Mouse (Mus musculus) Patski (cell line): Measurements from ENCODE around the gene Gm43638. TPM values are rescaled to one million over a fixed set of nuclear protein-coding genes. Genes with fewer than 3 reads are reported as not detected.
A peak's percentile ranks its signal among the peaks of the same experiment; 100 is the strongest.
"Not testable (repeated sequence)": the region's sequence is repeated elsewhere in the genome, so short reads cannot be mapped to it uniquely, and the experiment has no call there.

Source experiments
- ATAC-seq: fragments of 100-300 bp; one replicate; pipeline ENCODE4 v1.8.0; 2021
- CTCF ChIA-PET: fragments of 350-600 bp; sonication (Branson Sonifier 250); formaldehyde crosslinking; loops from one replicate; lab custom pipeline; 2022; ENCODE audit warnings: inconsistent platforms; lab: Charles Lee
- POLR2A ChIA-PET: fragments of 350-600 bp; sonication (Branson Sonifier 250); formaldehyde crosslinking; loops from one replicate; lab custom pipeline; 2022; ENCODE audit warnings: antibody characterized with exemption, inconsistent platforms; lab: Charles Lee
- DNase-seq: peaks from one replicate; pipeline ENCODE4 v3.0.0-alpha.2; 2011; ENCODE audit warnings: low read depth, low spot score
- H3K27me3 ChIP-seq: fragments of 371-371 bp; one replicate; pipeline ENCODE4 v1.5.1; 2021
- CTCF ChIP-seq: fragments of 100-300 bp; IDR thresholded peaks from one replicate; pipeline ENCODE4 v1.5.1; 2021
- in situ Hi-C: fragments of 300-500 bp; cut with MboI; formaldehyde crosslinking; loops from 3 replicates; pipeline ENCODE4 v1.11.1; 2018; ENCODE audit warnings: low pct_unique_long_range_greater_than_20kb, mixed read lengths
- polyA plus RNA-seq: library from polyadenylated mRNA; unstranded; gene quantifications from one replicate; pipeline ENCODE4 v1.2.3, GENCODE M21; 2021

Gene Gm43638
- polyA plus RNA-seq, 1 experiment from 2014 or later = not detected

GRCm38 (mm10) chr5:87457701-87458100 lies 28.9 kb downstream of the Gm43638 start:
- POLR2A ChIA-PET = no interaction called here
- no peak for TF ChIP-seq CTCF
- CTCF ChIA-PET = no interaction called here
- ATAC-seq = no peak
- DNase-seq = no peak
- H3K27me3 ChIP-seq = no peaks in the 10 kb centered on the region
- in situ Hi-C loops = no loop called here

GRCm38 (mm10) chr5:87456216-87456850 lies 30.3 kb downstream of the Gm43638 start:
- in situ Hi-C loops = no loop called here
- H3K27me3 ChIP-seq = no peaks in the 10 kb centered on the region
- no peak for TF ChIP-seq CTCF
- ChIA-PET CTCF (no interaction called here), POLR2A (no interaction called here)
- DNase-seq (no peak), ATAC-seq (no peak)

- DNase-seq (no peak), ATAC-seq (no peak)
- in situ Hi-C loops = no loop called here
- no peaks in the 10 kb centered on the region for H3K27me3 ChIP-seq
- ChIA-PET CTCF (no interaction called here), POLR2A (no interaction called here)
- TF ChIP-seq CTCF = no peak
Observed at GRCm38 (mm10) chr5:87455519-87455918, 31.1 kb downstream of the Gm43638 start.

GRCm38 (mm10) chr5:87452514-87452913 lies 34.1 kb downstream of the Gm43638 start:
- ATAC-seq, H3K27me3 ChIP-seq, POLR2A ChIA-PET, CTCF ChIA-PET, in situ Hi-C loops, DNase-seq: not testable (repeated sequence)

DNA sequence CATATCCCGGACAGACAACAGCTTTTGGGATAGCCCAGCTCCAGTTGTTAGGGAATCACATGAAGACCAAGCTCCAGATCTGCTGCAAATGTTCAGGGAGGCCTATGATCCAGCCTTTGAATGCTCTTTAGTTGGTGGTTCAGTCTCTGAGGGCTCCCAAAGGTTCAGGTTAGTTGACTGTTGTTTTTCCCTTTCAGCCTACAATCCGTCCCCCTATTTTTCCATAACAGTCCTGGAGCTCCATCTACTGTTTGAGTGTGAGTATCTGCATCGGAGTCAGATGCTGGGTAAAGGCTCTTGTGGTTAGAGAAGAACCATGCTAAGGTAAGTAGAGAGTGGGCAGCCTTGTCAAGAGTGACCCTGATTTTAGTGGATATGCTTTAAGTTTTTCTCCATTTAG lies 50.3 kb downstream of the Gm43638 start:
- DNase-seq = no peak
- peak; percentile 62 for TF ChIP-seq CTCF
- CTCF ChIA-PET = interaction anchor here (1.0 kb wide), 1 partner anchor 14 kb away, joined by 3 read pairs; no protein-coding TSS in a partner anchor
- POLR2A ChIA-PET = no interaction called here
- peak; percentile 84 for ATAC-seq
- in situ Hi-C loops = loop anchor here (5.0 to 25.0 kb wide), 2 partner anchors 294 to 549 kb away; partner anchors contain the start of gene Ugt2b5
- no peaks in the 10 kb centered on the region for H3K27me3 ChIP-seq

GRCm38 (mm10) chr5:87425676-87426075 lies 60.9 kb downstream of the Gm43638 start:
- ATAC-seq (no peak), DNase-seq (no peak)
- no peak for TF ChIP-seq CTCF
- ChIA-PET POLR2A (no interaction called here), CTCF (no interaction called here)
- in situ Hi-C loops = loop anchor here (25.0 kb wide), 1 partner anchor 538 kb away; no protein-coding TSS in a partner anchor
- no peaks in the 10 kb centered on the region for H3K27me3 ChIP-seq

- in situ Hi-C loops, ATAC-seq, DNase-seq, H3K27me3 ChIP-seq, POLR2A ChIA-PET, CTCF ChIA-PET: not testable (repeated sequence)
Observed at GRCm38 (mm10) chr5:87424041-87424440, 62.6 kb downstream of the Gm43638 start, which contains the start of gene Ugt2b38. TSS of gene Ugt2b38 (minus strand) at chr5:87424203.

Other genes with a start within 250 kb of the Gm43638 start
- 4.2 TPM for gene Ugt2b37, start 232.0 kb downstream of the Gm43638 start, polyA plus RNA-seq
- 0.08 TPM for gene Ugt2a3, start 149.6 kb downstream of the Gm43638 start, polyA plus RNA-seq
- gene Ugt2b38, start 62.6 kb downstream of the Gm43638 start, polyA plus RNA-seq = 1.1 TPM
- not detected for gene Ugt2a2, start 4.5 kb downstream of the Gm43638 start, polyA plus RNA-seq
- gene Ugt2a1, start 4.1 kb upstream of the Gm43638 start, polyA plus RNA-seq = not detected
- gene Sult1b1, start 51.4 kb upstream of the Gm43638 start, polyA plus RNA-seq = not detected
- gene Sult1d1, start 82.2 kb upstream of the Gm43638 start, polyA plus RNA-seq = not detected
- not detected for gene Sult1e1, start 104.8 kb upstream of the Gm43638 start, polyA plus RNA-seq
- gene Csn1s1, start 179.4 kb upstream of the Gm43638 start, polyA plus RNA-seq = not detected
- gene Csn2, start 212.8 kb upstream of the Gm43638 start, polyA plus RNA-seq = not detected